Mouse (Mus musculus): Measurements from ENCODE around the gene Tnfrsf1a.

Gene Tnfrsf1a

GRCm38 (mm10) chr6:125323547-125323946, 25.6 kb upstream of the Tnfrsf1a start:
- DNase-seq = no peak

- DNase-seq = no peak
Measured at GRCm38 (mm10) chr6:125325337-125325736, 23.8 kb upstream of the Tnfrsf1a start.

- DNase-seq = peak; percentile 75 to 77
Measured at GRCm38 (mm10) chr6:125328243-125328642, 20.9 kb upstream of the Tnfrsf1a start.

GRCm38 (mm10) chr6:125330626-125331326, 18.4 kb upstream of the Tnfrsf1a start:
- DNase-seq = peak; percentile 97

- DNase-seq = peak in 1 of 2 experiments; percentile 22
Measured at GRCm38 (mm10) chr6:125333112-125333899, 15.9 kb upstream of the Tnfrsf1a start.

- DNase-seq = no peak
Measured at GRCm38 (mm10) chr6:125334356-125334755, 14.8 kb upstream of the Tnfrsf1a start.

- DNase-seq = no peak
Measured at GRCm38 (mm10) chr6:125338791-125339660, 10.1 kb upstream of the Tnfrsf1a start.

GRCm38 (mm10) chr6:125340244-125340643, 8.9 kb upstream of the Tnfrsf1a start:
- DNase-seq = no peak

- no peak for DNase-seq
Measured at GRCm38 (mm10) chr6:125342198-125342597, 7.0 kb upstream of the Tnfrsf1a start.

GRCm38 (mm10) chr6:125344084-125344483, 5.1 kb upstream of the Tnfrsf1a start:
- peak; percentile 50 to 75 for DNase-seq

- DNase-seq = no peak
Measured at GRCm38 (mm10) chr6:125344866-125345265, 4.3 kb upstream of the Tnfrsf1a start.

- no peak for DNase-seq
Measured at GRCm38 (mm10) chr6:125345625-125346024, 3.5 kb upstream of the Tnfrsf1a start.

- DNase-seq = peak; percentile 62 to 79
Measured at GRCm38 (mm10) chr6:125346029-125346428, 3.1 kb upstream of the Tnfrsf1a start.

GRCm38 (mm10) chr6:125349575-125350230, 541 bp downstream of the Tnfrsf1a start:
- peak; percentile 79 to 90 for DNase-seq

GRCm38 (mm10) chr6:125350231-125350994, 1.3 kb downstream of the Tnfrsf1a start:
- peak; percentile 43 to 68 for DNase-seq

GRCm38 (mm10) chr6:125350995-125351324, 1.8 kb downstream of the Tnfrsf1a start:
- no peak for DNase-seq

GRCm38 (mm10) chr6:125351368-125352045, 2.3 kb downstream of the Tnfrsf1a start:
- peak; percentile 63 to 78 for DNase-seq

GRCm38 (mm10) chr6:125352046-125352384, 2.9 kb downstream of the Tnfrsf1a start:
- no peak for DNase-seq

- DNase-seq = no peak
Measured at GRCm38 (mm10) chr6:125352811-125353210, 3.6 kb downstream of the Tnfrsf1a start.

GRCm38 (mm10) chr6:125353221-125353620, 4.1 kb downstream of the Tnfrsf1a start:
- no peak for DNase-seq

GRCm38 (mm10) chr6:125353655-125354054, 4.5 kb downstream of the Tnfrsf1a start:
- no peak for DNase-seq
